Mouse (Mus musculus) retina, embryonic 14.5 days (tissue): ENCODE results near the gene Itsn1.
A peak's percentile ranks its signal among the peaks of the same experiment; 100 is the strongest.

Source experiments
- DNase-seq: peaks from one replicate; pipeline ENCODE4 v3.0.0-alpha.2; 2015; ENCODE audit warnings: low spot score

Itsn1 gene

DNA sequence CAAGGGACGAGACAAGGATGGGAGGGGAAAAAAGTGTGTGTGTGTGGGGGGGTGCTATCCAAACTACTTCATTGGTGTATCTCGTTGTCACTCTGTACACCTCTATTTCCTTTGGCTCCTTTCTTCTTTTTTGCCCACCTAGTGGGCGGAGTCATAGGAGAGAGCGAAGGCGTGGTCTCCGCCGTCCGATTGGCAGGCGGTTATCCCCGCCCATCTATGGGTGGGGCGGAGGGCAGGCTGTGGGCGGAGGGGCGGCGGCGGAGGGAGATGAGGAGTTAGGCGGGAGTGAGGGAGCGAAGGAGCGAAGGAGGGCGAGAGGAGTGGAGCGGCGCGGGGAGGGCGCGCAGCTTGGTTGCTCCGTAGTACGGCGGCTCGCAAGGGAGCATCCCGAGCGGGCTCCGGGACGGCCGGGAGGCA, at the start of gene Itsn1:
Itsn1 (plus strand) TSS at position 216 of the 417 bp plus-strand sequence.
- peak; percentile 99 for DNase-seq

DNA sequence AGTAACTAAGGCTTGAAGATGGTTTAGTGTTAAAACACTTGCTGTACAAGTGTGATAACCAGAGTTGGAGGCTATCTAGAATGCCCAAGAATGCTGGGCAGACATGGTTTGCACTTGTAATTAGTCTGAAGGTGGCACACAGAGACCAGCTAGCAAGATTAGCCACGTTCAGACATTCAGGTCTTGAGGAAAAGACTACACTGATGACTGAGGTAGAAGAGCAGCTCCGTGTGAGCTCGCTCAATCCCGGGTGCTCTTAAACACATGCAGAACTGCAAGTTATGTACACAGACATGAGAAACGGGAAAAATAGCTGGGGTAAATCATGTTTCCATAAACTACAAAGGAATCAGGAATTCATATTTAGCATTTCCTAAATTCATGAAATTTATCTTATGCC, 48.4 kb upstream of the Itsn1 start:
- no peak for DNase-seq

DNA sequence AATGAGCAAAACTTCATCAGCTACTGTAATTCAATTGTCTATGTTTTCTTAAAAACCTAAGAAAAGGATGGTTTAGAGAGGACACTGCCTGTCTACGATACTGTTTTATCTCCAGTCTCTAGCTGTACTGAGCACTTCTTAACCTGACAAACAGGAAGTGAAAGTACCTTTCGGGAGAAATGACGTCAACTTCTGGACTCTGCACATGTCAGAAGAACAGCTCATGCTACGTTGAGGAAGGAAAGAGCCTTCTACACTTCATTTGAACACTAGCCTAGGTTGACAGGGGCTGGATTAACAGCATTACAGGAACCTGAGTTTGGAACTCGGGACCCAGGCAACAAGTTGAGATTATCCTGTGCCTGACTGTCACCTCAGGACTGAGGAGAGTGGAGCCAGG, 43.6 kb upstream of the Itsn1 start:
- no peak for DNase-seq

DNA sequence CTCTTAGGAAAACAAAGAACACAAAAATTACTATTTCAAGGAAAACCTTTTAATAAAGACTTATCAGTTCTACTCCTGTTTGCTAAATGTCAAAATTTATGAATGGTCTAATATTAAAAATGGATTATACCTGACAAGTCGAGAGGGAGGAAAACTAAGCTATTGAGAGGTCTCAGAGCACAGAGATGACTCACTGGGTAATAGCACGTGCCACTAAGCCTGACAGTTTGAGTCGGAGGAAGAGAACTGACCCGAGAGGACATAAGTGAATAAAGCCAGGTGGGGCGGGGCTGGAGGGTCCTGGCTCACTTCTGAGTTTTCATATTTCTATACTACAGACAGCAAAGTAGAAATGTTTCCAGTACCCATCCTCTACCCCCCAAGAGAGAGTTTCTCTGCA, 42.7 kb upstream of the Itsn1 start:
- no peak for DNase-seq

DNA sequence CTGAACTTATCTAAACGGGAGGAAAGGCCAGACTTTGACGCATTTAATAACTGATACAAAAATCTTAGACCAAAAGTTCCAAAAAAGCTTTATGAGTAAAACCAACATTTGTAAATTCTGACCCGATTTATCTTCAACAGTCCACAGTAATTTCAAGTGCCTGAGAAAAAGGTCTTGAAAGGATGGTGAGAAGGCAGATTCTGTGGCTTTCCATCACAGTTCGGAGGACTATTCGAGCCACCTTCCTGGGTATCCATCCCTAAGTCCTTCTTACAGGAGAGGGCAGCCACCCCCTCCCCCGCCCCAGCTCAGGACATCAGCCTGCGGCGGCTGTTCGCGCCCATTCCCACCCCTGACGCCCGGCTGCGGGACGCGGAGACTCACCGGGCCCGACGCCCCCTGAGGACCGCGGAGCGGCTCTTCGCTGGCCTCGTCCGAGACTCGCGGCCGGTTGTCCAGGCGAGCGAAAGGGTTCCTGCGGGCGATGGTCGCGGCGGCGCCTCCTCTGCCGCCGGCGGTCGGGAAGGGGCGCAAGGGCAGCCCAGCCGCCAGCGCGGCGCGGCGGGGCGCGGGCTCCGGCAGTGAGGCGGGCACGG, 41.0 kb upstream of the Itsn1 start:
- peak; percentile 57 for DNase-seq

DNA sequence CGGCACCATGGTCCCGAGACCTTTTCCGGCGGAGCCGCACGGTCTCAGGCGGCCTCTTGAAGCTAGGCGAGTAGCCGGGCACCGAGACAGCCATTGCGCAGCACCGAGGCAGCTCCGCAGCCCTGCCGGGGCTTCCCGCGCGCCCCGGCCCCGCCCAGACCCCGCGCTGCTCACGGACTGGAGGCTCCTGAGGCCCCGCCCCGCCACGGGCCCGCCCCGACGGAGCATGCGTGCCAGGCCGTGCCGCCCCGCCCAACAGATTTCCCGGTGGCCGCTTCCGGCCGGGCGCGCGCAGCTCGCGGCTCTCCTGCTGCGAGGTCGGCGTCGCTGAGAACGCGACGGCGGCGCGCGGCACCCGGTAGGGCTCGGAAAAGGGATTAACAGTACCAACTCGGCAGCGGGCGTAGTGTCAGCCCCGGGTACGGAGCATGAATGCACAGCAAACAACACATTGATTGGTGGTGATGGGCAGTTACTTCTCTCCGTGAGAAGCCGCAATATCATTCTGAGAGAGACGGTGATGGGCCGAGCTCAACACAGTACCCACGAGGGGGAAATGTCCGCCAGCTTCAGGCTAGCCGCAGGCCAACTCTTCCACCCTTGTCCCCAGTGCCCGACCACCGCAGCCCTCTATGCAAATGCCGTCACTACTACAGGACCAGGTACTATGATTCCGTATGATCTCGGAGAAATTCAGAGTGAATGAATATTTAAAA, 40.3 kb upstream of the Itsn1 start, which contains the start of gene Donson:
Donson (minus strand) TSS at position 152 of the 716 bp plus-strand sequence.
- peak; percentile 94 for DNase-seq

DNA sequence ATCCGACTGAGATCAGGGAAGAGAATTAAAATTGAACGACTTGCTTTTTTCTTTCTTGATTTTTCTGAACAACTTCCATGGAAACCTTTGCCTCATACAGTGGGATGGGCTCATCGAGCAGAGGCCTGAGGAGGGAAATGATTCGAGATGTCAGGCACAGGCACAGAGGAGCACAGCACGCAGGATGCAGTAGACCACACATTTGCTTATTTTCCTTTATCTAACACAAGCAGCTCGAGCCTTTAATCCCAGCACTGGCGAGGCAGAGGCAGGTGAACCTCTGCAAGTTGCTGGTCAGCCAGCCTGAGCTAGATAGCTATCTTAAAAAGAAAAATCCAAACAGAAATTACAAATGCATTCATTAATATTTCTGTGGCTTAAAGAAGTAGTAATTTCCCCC, 39.3 kb upstream of the Itsn1 start:
- DNase-seq = no peak

DNA sequence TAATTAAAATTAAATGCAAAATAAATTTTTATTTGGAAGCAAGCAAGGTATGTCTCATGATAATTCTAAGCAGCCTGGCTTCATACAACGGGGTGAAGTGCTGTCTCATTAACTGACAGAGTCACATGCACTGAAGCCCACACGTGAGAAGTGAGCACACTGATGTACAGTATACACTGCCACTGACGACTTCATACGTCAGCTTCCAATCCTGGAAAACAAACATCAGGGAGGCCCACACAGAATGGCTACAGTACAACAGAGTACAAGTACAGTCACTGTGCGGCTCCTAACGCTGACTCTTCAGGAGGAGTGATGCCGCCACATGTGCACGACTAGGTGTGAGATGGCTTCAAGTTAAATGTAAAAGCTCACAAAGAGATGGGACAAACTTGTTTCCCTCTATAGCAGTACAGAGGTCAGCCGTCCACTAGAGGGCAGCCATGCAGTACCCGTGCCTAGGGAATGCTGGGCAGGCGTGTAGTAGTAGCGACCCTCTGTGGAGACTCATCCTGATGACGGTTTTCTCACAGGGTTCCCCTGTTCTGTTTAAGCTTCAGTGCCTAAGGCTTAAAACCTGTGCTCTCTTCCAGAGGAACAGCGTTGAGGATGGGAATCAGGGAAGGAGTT, 34.5 kb upstream of the Itsn1 start:
- peak; percentile 93 for DNase-seq

DNA sequence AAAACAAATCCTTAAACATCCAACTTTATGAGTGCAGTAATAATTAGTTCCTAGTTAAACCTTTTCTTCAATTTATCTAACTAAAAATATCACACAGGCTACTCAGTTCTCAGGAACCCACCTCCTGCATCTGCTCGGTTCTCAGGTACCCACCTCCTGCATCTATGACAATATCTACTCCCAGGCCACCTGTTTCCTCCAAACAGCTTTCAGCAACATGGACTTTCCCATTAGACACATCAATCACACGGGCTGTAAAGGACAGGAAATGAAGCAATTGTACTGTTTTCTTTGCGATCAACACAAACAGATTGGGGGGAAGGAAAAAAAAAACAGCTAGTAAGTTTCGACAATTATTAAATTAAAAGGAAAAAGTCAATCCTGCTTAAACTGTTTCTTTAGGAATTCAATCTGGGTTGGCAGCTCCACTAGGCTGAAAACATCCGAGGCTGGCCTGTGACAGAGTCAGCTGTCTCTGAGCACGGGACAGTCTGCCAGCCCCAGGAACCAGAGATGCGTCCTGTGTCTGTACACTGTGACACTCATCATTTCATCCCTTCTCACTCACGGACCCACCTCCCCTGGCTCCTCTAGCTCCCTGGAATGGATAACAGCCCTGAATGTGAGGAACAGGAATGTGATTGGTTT, 33.8 kb upstream of the Itsn1 start:
- no peak for DNase-seq

DNA sequence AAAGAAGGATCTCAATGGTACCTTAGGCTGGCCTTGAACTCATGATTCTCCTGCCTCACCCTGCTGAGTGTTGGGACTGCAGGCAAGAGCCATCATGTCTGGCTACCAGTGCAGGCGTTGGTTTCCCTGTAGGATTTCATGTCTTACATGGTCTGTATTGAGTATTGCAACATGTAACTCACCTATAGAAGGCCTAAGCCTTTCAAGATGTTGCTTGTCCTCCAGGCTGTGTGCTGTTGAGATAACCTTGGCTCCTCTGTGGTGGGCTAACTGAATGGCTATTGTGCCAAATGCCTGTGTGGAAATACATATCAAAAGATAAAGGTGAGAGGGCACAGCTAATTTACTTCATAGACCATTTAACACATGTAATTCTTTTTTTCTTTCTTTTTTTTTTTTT, 30.1 kb upstream of the Itsn1 start:
- no peak for DNase-seq

DNA sequence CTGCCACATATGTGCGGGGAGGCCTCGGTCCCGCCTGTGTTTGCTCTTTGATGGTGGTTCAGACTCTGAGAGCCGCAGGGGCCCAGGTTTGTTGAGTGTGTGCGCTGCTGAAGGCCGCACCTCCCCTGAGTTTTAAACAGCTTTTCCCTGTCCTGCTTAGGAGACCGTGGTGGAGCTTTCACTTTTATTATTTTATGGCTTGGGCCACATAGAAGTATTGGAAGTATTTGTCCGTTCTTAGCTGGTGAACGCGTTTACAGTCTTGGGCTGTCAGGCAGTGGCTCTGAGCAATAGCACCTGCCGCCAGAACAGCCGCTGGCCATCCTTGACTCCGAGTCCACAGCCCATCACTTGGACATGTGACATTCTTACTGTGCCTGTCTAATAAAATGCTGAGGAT, 27.2 kb upstream of the Itsn1 start:
- DNase-seq = no peak

DNA sequence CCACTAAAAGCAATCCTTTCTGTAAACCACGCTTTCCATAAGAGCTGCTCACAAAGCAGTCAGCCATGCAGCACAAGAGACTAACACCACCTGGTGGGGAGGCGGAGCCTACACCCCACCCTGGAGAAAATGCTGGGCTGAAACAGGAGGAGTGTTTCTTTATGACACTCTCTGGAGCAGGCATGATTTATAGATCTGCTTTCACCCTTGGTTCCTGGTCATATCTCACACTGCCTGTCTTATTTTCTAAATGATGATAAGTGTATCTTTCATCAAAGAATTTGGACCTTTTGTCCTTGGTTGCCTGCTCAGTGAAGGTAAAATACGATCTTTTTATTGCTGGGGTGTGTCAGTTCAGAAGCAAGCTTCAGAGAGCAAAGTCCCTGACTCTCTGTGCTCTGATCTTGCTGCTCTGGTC, 26.3 kb upstream of the Itsn1 start:
- DNase-seq = no peak

DNA sequence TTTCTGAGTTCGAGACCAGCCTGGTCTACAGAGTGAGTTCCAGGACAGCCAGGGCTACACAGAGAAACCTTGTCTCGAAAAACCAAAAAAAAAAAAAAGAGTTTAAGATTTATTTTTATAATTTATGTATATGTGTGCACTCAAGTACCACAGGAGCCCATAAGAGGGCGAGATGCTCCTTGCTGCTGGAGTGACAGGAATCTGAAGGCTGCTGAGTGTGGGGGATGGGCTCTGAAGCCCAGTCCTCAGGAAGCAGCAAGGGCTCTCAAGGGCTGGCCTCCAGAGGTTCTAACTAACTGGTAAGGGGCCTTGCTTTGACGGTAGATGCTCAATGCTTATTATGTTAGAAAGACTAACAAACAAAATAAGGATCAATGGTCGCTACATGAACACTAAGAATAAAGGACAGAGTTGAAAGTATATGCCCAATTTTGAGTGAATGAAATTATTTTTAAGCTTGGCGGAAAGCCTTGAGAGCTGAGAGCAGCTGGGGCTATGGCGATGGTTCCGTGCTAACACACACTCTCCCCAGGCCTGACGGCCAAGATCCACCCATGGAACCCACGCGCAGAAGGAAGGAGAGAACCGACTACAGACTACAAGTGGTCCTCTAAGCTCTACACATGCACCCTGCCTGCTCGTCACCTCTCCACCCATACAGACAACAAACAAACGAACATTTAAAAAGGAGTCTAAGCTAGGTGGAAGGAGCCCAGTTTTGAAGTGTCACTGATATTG, 24.3 kb upstream of the Itsn1 start:
- DNase-seq = peak; percentile 44

DNA sequence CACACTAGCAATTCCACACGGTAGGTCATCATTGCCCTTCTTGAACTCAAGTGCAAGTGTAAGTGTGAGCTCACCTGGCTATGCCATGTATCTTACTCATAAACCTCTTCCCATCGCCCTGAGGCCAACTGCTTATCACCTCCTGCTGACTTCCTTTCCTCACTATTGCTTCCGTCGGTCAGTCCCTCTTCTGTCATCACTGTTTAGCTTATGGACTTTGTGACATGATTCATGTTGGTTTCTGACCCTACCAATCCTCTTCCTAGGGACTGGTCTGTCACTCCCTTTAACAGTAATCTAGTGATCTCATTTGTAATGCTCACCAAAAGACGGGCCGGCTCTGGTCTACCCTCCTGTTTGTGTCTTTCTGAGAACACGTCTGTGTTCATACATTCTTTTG, 18.8 kb upstream of the Itsn1 start:
- no peak for DNase-seq

DNA sequence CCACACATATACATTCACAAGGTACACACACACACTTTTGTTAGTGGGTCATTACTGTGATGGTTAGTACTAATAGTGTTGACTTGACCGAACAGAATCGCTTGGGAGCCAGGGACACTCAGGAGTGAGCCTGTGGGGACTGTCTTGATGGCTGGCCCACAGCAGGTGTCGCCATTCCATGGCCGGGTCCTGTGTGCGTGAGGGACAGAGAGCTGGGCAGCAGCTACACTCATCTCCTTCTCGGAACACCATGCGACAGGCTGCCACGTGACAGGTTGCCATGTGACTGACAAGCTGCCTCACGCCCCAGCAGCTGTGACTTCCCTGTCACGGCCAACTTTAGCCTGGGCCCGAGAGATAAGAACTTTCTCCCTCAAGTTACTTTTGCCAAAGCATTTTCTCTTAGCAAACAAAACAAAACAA, 12.1 kb upstream of the Itsn1 start:
- no peak for DNase-seq

DNA sequence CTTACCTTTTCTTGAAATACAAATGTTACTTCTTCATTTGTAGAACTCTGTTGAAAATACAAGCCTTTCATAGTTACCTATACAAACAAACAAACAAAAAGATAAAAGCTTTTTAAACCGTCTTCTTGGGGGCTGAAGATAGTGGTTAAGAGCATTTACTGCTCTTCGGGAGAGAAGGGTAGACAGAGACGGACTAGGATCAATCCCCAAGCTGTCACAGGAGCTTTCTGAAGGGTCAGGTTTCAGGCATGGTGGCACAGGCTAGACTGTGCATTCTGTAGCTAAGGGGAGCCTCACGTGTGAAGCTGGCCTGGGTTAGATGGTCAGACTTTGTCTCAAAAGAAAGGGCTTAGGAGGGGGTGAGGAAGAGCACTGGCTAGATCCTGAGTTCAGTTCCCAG, 11.7 kb upstream of the Itsn1 start:
- no peak for DNase-seq

DNA sequence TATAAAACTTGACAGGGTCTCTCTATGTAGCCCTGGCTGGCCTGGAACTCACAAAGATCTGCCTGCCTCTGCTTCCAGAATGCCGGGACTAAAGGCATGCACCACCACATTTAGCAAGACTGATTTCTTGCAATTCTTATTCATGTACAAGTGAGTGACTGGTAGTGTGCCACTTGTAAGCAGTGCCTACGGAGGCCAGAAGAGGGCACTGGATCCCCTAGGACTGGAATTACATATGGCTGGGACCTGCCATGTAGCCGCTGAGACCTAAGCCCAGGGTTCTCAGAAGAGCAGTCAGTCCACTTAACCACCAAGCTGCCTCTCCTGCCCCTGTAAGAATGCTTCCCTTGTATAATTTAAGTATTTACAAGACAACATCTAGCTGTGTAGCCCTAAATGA, 4.8 kb upstream of the Itsn1 start:
- peak; percentile 73 for DNase-seq

DNA sequence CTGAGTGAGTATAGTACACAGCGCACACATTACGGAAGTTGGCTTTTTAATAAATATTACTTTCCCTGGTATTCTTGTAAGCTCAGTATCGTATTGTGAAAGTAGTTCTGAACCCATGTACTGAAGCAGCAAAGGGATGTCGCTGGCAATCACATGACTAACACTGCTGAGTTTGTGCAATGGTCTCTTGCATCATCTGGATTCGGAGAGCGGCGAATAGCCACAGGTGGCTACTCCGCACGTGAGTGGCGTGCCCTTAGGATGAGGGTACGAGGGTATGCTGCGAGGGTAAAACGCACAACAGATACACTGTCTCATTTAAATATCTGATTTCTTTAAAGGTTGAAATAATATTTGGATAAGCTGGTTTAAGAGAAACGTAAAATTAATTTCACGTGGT, 1.6 kb upstream of the Itsn1 start:
- DNase-seq = no peak

DNA sequence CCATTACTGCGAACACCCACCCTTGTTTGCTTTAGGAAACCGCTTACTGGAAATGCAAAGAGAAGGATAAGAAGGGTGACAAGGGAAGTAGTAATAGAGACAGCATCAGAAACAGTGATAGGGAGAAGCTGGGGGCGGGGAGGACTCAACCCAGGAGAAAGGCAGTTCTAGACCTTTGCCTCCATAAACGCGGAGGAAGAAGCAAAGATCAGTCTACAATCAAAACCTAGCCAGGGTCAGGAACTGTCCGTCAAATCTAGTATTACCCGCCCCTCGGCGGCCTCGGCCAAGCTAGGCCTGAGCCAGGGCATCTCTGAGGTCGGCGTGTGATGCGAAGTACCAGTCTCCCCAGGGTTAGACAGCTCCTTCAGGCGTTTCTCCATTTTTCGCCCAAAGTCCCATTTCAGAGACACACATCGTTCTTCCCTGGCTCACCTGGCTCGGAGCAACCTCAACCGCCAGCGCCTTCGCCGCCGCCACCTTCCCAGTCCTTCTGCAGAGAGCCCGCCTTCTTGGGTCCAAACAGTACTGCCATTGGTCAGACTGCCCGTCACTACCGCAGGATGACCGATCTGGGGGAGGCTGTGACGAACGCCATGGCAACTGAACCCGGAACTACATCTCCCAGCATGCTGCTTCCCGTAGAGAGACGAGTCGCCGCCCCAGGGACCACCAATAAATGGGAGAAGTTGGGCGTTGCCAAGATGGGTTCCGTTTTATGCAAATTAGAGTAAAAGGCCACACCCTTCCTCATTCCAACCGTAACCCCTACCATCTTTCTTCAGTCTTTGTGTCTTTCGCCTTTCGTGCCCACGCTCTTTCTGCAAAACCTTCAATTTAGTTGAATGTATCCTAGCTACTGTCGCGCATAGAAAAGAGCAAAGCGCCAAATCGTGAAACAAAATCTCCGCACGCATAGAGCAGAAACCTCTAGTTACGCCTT, 687 bp upstream of the Itsn1 start, which contains the start of gene Cryzl1:
Cryzl1 (minus strand) TSS at position 853 of the 943 bp plus-strand sequence.
- DNase-seq = peak; percentile 99

DNA sequence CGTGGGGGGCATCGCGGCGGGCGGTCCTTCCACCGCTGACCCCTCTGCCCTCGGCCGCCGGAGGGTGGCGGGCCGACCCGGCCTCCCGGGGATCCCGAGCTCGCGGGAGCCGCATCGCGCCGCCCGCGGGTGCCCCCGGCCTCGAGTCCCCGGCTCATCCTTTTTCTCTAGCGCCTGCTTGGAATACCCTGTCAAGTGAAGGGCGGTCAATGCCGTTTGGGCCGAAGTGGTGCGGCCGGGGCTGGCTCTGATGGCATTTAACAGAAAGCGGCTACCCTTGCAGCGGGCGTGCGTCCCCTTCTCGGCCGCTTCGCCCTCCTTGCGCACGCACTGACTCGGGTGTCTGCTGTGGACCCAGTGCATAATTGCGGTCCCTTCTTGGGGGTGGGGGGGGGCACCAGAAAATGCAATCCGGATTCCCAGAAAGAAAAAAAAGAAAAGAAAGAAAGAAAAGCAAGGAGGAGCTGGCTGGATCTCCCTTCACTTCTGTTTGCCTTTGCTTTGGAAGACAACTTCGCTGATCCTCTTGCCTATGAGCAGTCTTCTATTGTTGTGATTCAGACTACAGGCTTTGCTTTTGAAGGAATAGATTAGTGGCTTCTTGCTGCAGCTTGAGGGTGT, 850 bp downstream of the Itsn1 start:
- DNase-seq = peak; percentile 61
